Mouse (Mus musculus): ENCODE data around the gene Wdr5. TPM values are rescaled to one million over a fixed set of nuclear protein-coding genes. Genes with fewer than 3 reads are reported as not detected.
"Not testable (repeated sequence)": the region's sequence is repeated elsewhere in the genome, so short reads cannot be mapped to it uniquely, and the experiment has no call there.

Wdr5 gene
- polyA plus RNA-seq, 1 experiment from 2014 or later, result 49.2 TPM

- Histone ChIP-seq H3K27me3 (ENCODE audit: control insufficient read depth, insufficient read depth, low read length) (no peaks in the 10 kb centered on the region), H3K4me2 (replicated peaks; ENCODE audit: low read depth, low read length) (no peak within 1 kb of the TSS), H3K4me1 (ENCODE audit: control insufficient read depth, insufficient read depth, low read length) (peaks cover 19% of the 10 kb centered on the region; the same call in 1 of the 2 replicates), H3K27ac (ENCODE audit: low read length) (no peak within 1 kb of the TSS), H3K4me3 (ENCODE audit: low read depth, low read length) (no peak within 1 kb of the TSS), H3K9me3 (ENCODE audit: control insufficient read depth, low read depth, low read length) (no peaks in the 10 kb centered on the region), H3K9ac (replicated peaks; ENCODE audit: low read depth, low read length) (no peak within 1 kb of the TSS), H3K36me3 (ENCODE audit: control insufficient read depth, insufficient read depth, low read length) (no peaks in the 10 kb centered on the region)
- 71% methylated on average over 4 of the region's 4 CpGs for WGBS
- no peak for ATAC-seq (ENCODE audit: insufficient number of reproducible peaks, insufficient read depth, low FRiP score, low read depth)
Measured at GRCm38 (mm10) chr2:27507562-27507961, 7.4 kb upstream of the Wdr5 start, which contains the start of gene Brd3. Gene Brd3 (minus strand): TSS chr2:27507662.

GRCm38 (mm10) chr2:27510706-27511105 is 4.3 kb upstream of the Wdr5 start:
- H3K27ac ChIP-seq (ENCODE audit: low read length), result no peak overlapping the region
- no peaks in the 10 kb centered on the region for H3K27me3 ChIP-seq (ENCODE audit: control insufficient read depth, insufficient read depth, low read length)
- ATAC-seq (ENCODE audit: insufficient number of reproducible peaks, insufficient read depth, low FRiP score, low read depth), result no peak
- no peaks in the 10 kb centered on the region for H3K36me3 ChIP-seq (ENCODE audit: control insufficient read depth, insufficient read depth, low read length)
- 93% methylated on average over 7 of the region's 7 CpGs for WGBS
- H3K4me2 ChIP-seq (replicated peaks; ENCODE audit: low read depth, low read length), result no peak overlapping the region
- no peaks in the 10 kb centered on the region for H3K9me3 ChIP-seq (ENCODE audit: control insufficient read depth, low read depth, low read length)
- no peak overlapping the region for H3K9ac ChIP-seq (replicated peaks; ENCODE audit: low read depth, low read length)
- H3K4me1 ChIP-seq (ENCODE audit: control insufficient read depth, insufficient read depth, low read length), result peaks cover 13% of the 10 kb centered on the region; the same call in 1 of the 2 replicates
- no peak overlapping the region for H3K4me3 ChIP-seq (ENCODE audit: low read depth, low read length)

- no peaks in the 10 kb centered on the region for H3K9me3 ChIP-seq (ENCODE audit: control insufficient read depth, low read depth, low read length)
- no peak for ATAC-seq (ENCODE audit: insufficient number of reproducible peaks, insufficient read depth, low FRiP score, low read depth)
- no peaks in the 10 kb centered on the region for H3K27me3 ChIP-seq (ENCODE audit: control insufficient read depth, insufficient read depth, low read length)
- no peak overlapping the region for H3K4me2 ChIP-seq (replicated peaks; ENCODE audit: low read depth, low read length)
- WGBS, result 83% methylated on average over 3 of the region's 3 CpGs
- H3K9ac ChIP-seq (replicated peaks; ENCODE audit: low read depth, low read length), result no peak overlapping the region
- no peak overlapping the region for H3K27ac ChIP-seq (ENCODE audit: low read length)
- peaks cover 22% of the 10 kb centered on the region; the same call in 1 of the 2 replicates for H3K4me1 ChIP-seq (ENCODE audit: control insufficient read depth, insufficient read depth, low read length)
- H3K36me3 ChIP-seq (ENCODE audit: control insufficient read depth, insufficient read depth, low read length), result no peaks in the 10 kb centered on the region
- H3K4me3 ChIP-seq (ENCODE audit: low read depth, low read length), result no peak overlapping the region
Measured at GRCm38 (mm10) chr2:27512909-27513308, 2.0 kb upstream of the Wdr5 start.

GRCm38 (mm10) chr2:27513861-27514260 is 1.1 kb upstream of the Wdr5 start:
- Histone ChIP-seq H3K9ac (replicated peaks; ENCODE audit: low read depth, low read length) (peak overlapping the region; percentile 93; the same call in 1 of the 2 replicates), H3K36me3 (ENCODE audit: control insufficient read depth, insufficient read depth, low read length) (peaks cover 7% of the 10 kb centered on the region), H3K27me3 (ENCODE audit: control insufficient read depth, insufficient read depth, low read length) (no peaks in the 10 kb centered on the region), H3K9me3 (ENCODE audit: control insufficient read depth, low read depth, low read length) (no peaks in the 10 kb centered on the region), H3K27ac (ENCODE audit: low read length) (peak overlapping the region; percentile 87), H3K4me1 (ENCODE audit: control insufficient read depth, insufficient read depth, low read length) (peaks cover 22% of the 10 kb centered on the region; the same call in 1 of the 2 replicates), H3K4me2 (replicated peaks; ENCODE audit: low read depth, low read length) (peak overlapping the region; percentile 80), H3K4me3 (ENCODE audit: low read depth, low read length) (peak overlapping the region; percentile 98)
- WGBS, result 65% methylated on average over 5 of the region's 5 CpGs
- ATAC-seq (ENCODE audit: insufficient number of reproducible peaks, insufficient read depth, low FRiP score, low read depth), result no peak

DNA sequence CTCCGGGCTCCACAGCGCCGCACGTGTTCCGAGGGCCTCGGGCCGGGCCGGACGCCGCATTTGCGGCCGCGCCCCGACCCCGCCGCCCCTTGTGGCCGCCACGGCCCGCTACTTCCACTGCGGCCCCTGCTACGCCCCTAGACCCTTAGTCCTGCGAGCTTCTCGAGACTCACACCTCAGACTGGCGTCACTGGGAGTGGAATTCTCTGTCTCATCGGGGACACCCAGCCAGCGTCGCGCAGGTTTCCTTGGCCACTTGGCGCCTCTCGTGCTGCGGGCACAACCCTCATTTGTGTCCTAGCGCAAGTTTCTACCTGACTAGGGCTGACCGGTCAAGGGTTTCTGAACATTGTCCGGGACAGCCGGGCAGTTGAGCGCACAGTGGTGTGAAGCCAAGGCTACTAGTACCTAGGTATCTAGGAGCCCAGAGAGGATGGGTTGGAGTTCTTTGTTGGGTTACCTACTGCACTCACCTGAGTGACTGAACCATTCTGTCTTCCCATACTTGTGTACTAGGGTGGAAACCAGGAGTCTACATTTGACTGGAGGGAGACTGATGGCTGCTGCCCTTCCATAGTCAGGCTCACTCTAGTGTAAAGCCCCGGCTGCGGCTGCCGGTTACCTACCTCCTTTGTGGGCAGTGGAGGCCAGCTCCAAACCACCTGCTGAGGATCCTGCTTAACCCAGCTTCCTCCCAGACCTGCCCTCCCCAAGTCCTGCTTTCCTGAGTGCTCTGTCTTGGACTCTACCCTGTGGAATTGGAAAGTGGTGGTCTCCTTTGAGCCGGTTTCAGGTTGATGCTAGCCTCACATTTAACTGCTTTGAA is 597 bp downstream of the Wdr5 start:
- peaks cover 23% of the 10 kb centered on the region for H3K36me3 ChIP-seq (ENCODE audit: control insufficient read depth, insufficient read depth, low read length)
- ATAC-seq (ENCODE audit: insufficient number of reproducible peaks, insufficient read depth, low FRiP score, low read depth), result 0 out of 2 replicates have a peak, but pooled peaks have one; percentile 5
- H3K4me2 ChIP-seq (replicated peaks; ENCODE audit: low read depth, low read length), result peak overlapping the region; percentile 80
- peak overlapping the region; percentile 93 for H3K9ac ChIP-seq (replicated peaks; ENCODE audit: low read depth, low read length)
- WGBS, result under 1% methylated on average over 40 of the region's 40 CpGs
- H3K4me3 ChIP-seq (ENCODE audit: low read depth, low read length), result peak overlapping the region; percentile 98
- peaks cover 22% of the 10 kb centered on the region; the same call in 1 of the 2 replicates for H3K4me1 ChIP-seq (ENCODE audit: control insufficient read depth, insufficient read depth, low read length)
- no peaks in the 10 kb centered on the region for H3K9me3 ChIP-seq (ENCODE audit: control insufficient read depth, low read depth, low read length)
- no peaks in the 10 kb centered on the region for H3K27me3 ChIP-seq (ENCODE audit: control insufficient read depth, insufficient read depth, low read length)
- peak overlapping the region; percentile 87 for H3K27ac ChIP-seq (ENCODE audit: low read length)

DNA sequence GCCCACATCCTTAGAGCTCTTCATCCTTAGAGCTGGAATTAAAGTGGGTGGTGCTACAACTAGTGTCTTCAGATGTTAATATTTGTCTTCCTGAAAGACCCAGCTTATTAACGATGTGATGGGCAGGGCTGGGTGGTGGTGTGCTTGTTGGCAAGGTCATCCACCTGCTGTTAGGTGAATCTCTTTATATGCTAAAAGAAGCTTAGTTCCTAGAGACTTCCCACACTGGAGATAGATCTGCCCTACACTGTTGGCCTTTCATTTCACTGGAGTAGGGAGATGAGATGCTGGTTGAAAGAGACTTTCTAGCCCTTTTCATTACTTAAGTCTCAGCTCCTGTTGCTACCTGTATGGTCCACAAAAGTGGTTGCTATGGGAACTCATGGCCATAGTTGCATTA is 1.3 kb downstream of the Wdr5 start:
- ATAC-seq (ENCODE audit: insufficient number of reproducible peaks, insufficient read depth, low FRiP score, low read depth), result no peak

GRCm38 (mm10) chr2:27518283-27518682 is 3.3 kb downstream of the Wdr5 start:
- Histone ChIP-seq H3K9ac (replicated peaks; ENCODE audit: low read depth, low read length) (no peak overlapping the region), H3K9me3 (ENCODE audit: control insufficient read depth, low read depth, low read length) (no peaks in the 10 kb centered on the region), H3K27ac (ENCODE audit: low read length) (no peak overlapping the region), H3K36me3 (ENCODE audit: control insufficient read depth, insufficient read depth, low read length) (peaks cover 43% of the 10 kb centered on the region), H3K27me3 (ENCODE audit: control insufficient read depth, insufficient read depth, low read length) (no peaks in the 10 kb centered on the region), H3K4me1 (ENCODE audit: control insufficient read depth, insufficient read depth, low read length) (peaks cover 22% of the 10 kb centered on the region; the same call in 1 of the 2 replicates), H3K4me2 (replicated peaks; ENCODE audit: low read depth, low read length) (no peak overlapping the region), H3K4me3 (ENCODE audit: low read depth, low read length) (no peak overlapping the region)
- WGBS, result 94% methylated on average over 3 of the region's 3 CpGs
- no peak for ATAC-seq (ENCODE audit: insufficient number of reproducible peaks, insufficient read depth, low FRiP score, low read depth)

More for the DNA sequence above, 1.3 kb downstream of the Wdr5 start:
- no peak overlapping the region for H3K27ac ChIP-seq (ENCODE audit: low read length)
- H3K4me3 ChIP-seq (ENCODE audit: low read depth, low read length), result peak overlapping the region; percentile 98
- H3K36me3 ChIP-seq (ENCODE audit: control insufficient read depth, insufficient read depth, low read length), result peaks cover 31% of the 10 kb centered on the region
- 6% methylated on average over 1 of the region's 1 CpGs for WGBS
- H3K4me2 ChIP-seq (replicated peaks; ENCODE audit: low read depth, low read length), result peak overlapping the region; percentile 80
- peaks cover 22% of the 10 kb centered on the region; the same call in 1 of the 2 replicates for H3K4me1 ChIP-seq (ENCODE audit: control insufficient read depth, insufficient read depth, low read length)
- H3K27me3 ChIP-seq (ENCODE audit: control insufficient read depth, insufficient read depth, low read length), result no peaks in the 10 kb centered on the region
- H3K9me3 ChIP-seq (ENCODE audit: control insufficient read depth, low read depth, low read length), result no peaks in the 10 kb centered on the region
- H3K9ac ChIP-seq (replicated peaks; ENCODE audit: low read depth, low read length), result 0 out of 2 replicates have a peak overlapping the region, but pooled peaks have one; percentile 93

GRCm38 (mm10) chr2:27538455-27539330 is 23.7 kb downstream of the Wdr5 start:
- not testable (repeated sequence) for H3K4me3 ChIP-seq (ENCODE audit: low read depth, low read length)

More at GRCm38 (mm10) chr2:27538455-27539330, 23.7 kb downstream of the Wdr5 start:
- WGBS, result 62% methylated on average over 5 of the region's 5 CpGs
- not testable (repeated sequence) for H3K9me3 ChIP-seq (ENCODE audit: control insufficient read depth, low read depth, low read length); H3K27me3 ChIP-seq (ENCODE audit: control insufficient read depth, insufficient read depth, low read length); H3K27ac ChIP-seq (ENCODE audit: low read length); ATAC-seq (ENCODE audit: insufficient number of reproducible peaks, insufficient read depth, low FRiP score, low read depth); H3K9ac ChIP-seq (replicated peaks; ENCODE audit: low read depth, low read length)
- Histone ChIP-seq H3K4me1 (ENCODE audit: control insufficient read depth, insufficient read depth, low read length) (peaks cover 11% of the 10 kb centered on the region), H3K36me3 (ENCODE audit: control insufficient read depth, insufficient read depth, low read length) (peaks cover 20% of the 10 kb centered on the region), H3K4me2 (replicated peaks; ENCODE audit: low read depth, low read length) (peak overlapping the region; percentile 23)
